Mouse (Mus musculus): Measurements from ENCODE around the gene Lrp6. TPM values are rescaled to one million over a fixed set of nuclear protein-coding genes. Genes with fewer than 3 reads are reported as not detected.

The Lrp6 gene
- total RNA-seq, 2 experiments from 2014 or later, result 56.1 to 58.4 TPM

- DNase-seq (ENCODE audit: low spot score in 2 of 2), result no peak
Observed at GRCm38 (mm10) chr6:134575288-134575741, 8.6 kb upstream of the Lrp6 start.

- DNase-seq (ENCODE audit: low spot score in 2 of 2), result no peak
Observed at GRCm38 (mm10) chr6:134567986-134568556, 1.3 kb upstream of the Lrp6 start.

- DNase-seq (ENCODE audit: low spot score in 2 of 2), result no peak
Observed at GRCm38 (mm10) chr6:134566248-134566817, 432 bp downstream of the Lrp6 start.

- DNase-seq (ENCODE audit: low spot score in 2 of 2), result peak in 1 of 2 experiments; percentile 15
Observed at GRCm38 (mm10) chr6:134565606-134566247, 1.0 kb downstream of the Lrp6 start.

GRCm38 (mm10) chr6:134564539-134564938 lies 2.2 kb downstream of the Lrp6 start:
- DNase-seq (ENCODE audit: low spot score in 2 of 2), result no peak

GRCm38 (mm10) chr6:134559635-134560034 lies 7.1 kb downstream of the Lrp6 start:
- DNase-seq (ENCODE audit: low spot score in 2 of 2), result no peak

GRCm38 (mm10) chr6:134558546-134559129 lies 8.1 kb downstream of the Lrp6 start:
- DNase-seq (ENCODE audit: low spot score in 2 of 2), result no peak

- DNase-seq (ENCODE audit: low spot score in 2 of 2), result no peak
Observed at GRCm38 (mm10) chr6:134557043-134557442, 9.7 kb downstream of the Lrp6 start.

- no peak for DNase-seq (ENCODE audit: low spot score in 2 of 2)
Observed at GRCm38 (mm10) chr6:134556185-134556950, 10.4 kb downstream of the Lrp6 start.

GRCm38 (mm10) chr6:134555178-134555577 lies 11.6 kb downstream of the Lrp6 start:
- no peak for DNase-seq (ENCODE audit: low spot score in 2 of 2)

- no peak for DNase-seq (ENCODE audit: low spot score in 2 of 2)
Observed at GRCm38 (mm10) chr6:134554230-134554629, 12.5 kb downstream of the Lrp6 start.

- no peak for DNase-seq (ENCODE audit: low spot score in 2 of 2)
Observed at GRCm38 (mm10) chr6:134551007-134551406, 15.8 kb downstream of the Lrp6 start.

GRCm38 (mm10) chr6:134550396-134550795 lies 16.4 kb downstream of the Lrp6 start:
- no peak for DNase-seq (ENCODE audit: low spot score in 2 of 2)

- DNase-seq (ENCODE audit: low spot score in 2 of 2), result no peak
Observed at GRCm38 (mm10) chr6:134544843-134545242, 21.9 kb downstream of the Lrp6 start.

GRCm38 (mm10) chr6:134544093-134544492 lies 22.7 kb downstream of the Lrp6 start:
- DNase-seq (ENCODE audit: low spot score in 2 of 2), result peak in 1 of 2 experiments; percentile 54

- DNase-seq (ENCODE audit: low spot score in 2 of 2), result no peak
Observed at GRCm38 (mm10) chr6:134543607-134544006, 23.2 kb downstream of the Lrp6 start.

- DNase-seq (ENCODE audit: low spot score in 2 of 2), result no peak
Observed at GRCm38 (mm10) chr6:134542374-134542773, 24.4 kb downstream of the Lrp6 start.

GRCm38 (mm10) chr6:134540161-134540560 lies 26.6 kb downstream of the Lrp6 start:
- no peak for DNase-seq (ENCODE audit: low spot score in 2 of 2)

- no peak for DNase-seq (ENCODE audit: low spot score in 2 of 2)
Observed at GRCm38 (mm10) chr6:134539459-134539858, 27.3 kb downstream of the Lrp6 start.

GRCm38 (mm10) chr6:134538805-134539204 lies 28.0 kb downstream of the Lrp6 start:
- no peak for DNase-seq (ENCODE audit: low spot score in 2 of 2)

- no peak for DNase-seq (ENCODE audit: low spot score in 2 of 2)
Observed at GRCm38 (mm10) chr6:134537461-134538117, 29.2 kb downstream of the Lrp6 start.

Data from layer of hippocampus, postnatal 14 days (tissue).